Mouse (Mus musculus) 3T3-L1 (cell line): ENCODE results near the gene Mrln.

ENCODE experiments used
- DNase-seq: peaks from one replicate; pipeline ENCODE4 v3.0.0-alpha.2; 2015; ENCODE audit warnings: low read depth, low spot score

Mrln gene

DNA sequence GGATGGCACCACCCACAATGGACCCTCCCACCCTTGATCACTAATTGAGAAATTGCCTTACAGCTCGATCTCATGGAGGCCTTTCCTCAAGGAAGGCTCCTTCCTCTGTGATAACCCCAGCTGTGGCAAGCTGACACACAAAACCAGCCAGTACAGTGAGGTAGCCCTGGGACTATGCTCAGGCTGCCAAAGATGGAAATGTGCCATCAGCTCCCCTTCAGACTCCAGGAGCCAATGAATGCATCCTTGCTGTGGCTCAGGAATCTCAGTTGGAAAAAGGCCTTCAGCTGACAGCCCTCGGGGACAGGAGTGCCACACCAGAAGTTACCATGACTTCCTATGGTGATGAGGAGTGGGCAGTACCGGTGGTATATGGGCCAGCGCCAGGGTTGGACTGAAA, 50.2 kb downstream of the Mrln start:
- no peak for DNase-seq

DNA sequence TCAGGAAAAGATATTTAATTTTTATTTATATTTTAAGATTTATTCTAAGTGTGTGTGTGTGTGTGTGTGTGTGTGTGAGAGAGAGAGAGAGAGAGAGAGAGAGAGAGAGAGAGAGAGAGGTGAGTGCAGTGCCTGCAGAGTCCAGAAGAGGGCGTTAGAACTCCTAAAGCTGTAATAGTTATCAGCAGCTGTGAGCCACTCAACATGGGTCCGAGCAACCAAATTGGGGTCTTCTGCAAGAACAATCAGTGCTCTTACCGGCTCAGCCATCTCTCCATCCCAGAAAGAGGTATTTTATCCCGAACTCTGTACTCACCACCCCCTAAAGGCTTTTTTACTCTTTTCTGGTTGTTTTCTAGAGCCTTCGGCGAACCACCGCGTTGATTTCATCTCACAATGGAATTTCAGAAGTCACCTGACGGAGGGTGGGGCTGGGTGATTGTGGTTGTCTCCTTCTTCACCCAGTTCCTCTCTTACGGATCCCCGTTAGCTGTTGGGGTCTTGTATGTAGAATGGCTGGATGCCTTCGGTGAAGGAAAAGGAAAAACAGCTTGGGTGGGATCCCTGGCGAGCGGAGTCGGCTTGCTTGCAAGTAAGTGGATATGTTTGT, 51.2 kb downstream of the Mrln start:
- DNase-seq: no peak

DNA sequence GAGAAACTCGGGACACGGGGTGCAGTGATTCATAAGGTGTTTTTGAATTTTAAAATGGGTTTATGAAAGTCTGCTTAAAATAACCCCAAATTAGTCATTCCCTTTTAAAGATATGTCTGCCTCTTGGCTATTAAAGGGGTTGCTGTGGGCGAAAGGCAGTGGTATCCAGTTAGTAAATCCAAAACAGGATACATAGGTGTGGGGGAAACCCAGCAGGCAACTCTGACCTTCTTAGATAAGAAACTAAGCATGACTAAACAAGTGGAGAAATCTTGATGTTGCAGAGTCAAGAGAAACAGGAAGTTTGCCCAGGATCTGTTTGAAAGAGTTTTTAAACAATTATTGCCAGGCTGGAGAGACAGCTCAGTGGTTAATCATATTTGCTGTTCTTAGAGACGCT, 52.6 kb downstream of the Mrln start:
- no peak for DNase-seq

DNA sequence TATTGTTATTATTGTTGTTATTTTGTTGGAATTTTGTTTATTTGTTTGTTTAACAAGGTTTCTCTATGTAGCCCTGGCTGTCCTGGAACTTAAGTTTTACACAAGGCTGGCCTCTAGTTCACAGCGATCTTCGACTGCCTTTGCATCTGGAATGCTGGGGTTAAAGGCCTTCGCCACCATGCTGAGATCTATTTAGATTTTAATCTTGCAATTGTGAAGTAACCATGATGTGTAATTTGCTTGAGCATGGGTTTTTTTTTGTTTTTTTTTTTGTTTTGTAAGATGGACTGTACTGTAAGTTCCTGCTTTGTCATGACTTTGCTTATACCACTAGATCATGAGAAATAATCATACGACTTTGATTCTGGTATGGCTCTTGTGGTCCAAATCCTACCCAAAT, 56.4 kb downstream of the Mrln start:
- no peak for DNase-seq

DNA sequence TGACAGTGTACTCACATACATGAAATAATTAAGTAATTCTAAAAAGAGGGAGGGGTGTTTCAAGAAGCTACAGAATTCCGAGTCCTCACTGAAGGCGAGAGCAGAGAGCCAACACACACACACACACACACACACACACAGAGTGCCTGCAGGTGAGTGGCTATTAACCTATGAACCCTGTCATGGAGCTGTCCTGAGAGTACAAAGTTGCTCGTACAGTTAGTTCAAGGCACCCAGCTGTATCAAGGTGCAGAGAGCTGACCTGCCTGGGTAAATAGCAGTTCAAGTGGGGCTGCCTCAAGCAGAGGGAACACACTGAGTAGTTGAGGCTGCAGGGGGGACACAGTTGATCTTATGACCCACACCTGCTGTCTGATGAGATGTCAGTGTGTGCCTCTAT, 57.6 kb downstream of the Mrln start:
- DNase-seq: no peak

DNA sequence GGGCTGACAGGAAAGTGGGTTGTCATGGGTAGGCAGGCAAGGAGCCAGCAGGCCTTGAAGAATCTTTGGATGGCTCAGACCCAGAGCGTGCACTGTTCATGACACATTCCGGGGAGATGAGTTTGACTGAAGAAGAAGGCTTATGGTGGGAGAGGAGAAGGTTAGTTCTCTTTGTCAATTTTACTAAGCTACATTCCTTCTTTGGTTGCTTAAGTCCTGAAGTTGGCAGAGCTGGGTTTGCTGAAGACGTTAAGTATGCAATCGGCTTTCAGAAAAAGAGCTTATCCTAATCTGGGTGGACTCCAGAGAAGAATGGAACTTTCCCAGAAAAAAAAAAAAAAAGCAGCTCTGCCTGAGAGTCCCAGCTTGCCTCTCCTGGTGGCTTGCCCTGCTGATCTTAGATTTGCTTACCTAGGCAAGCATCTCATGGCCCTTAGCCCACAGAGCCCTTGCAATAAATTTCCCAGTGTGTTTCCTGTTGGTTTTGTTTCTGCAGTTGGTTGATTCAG, 59.3 kb downstream of the Mrln start:
- DNase-seq: peak; percentile 15

DNA sequence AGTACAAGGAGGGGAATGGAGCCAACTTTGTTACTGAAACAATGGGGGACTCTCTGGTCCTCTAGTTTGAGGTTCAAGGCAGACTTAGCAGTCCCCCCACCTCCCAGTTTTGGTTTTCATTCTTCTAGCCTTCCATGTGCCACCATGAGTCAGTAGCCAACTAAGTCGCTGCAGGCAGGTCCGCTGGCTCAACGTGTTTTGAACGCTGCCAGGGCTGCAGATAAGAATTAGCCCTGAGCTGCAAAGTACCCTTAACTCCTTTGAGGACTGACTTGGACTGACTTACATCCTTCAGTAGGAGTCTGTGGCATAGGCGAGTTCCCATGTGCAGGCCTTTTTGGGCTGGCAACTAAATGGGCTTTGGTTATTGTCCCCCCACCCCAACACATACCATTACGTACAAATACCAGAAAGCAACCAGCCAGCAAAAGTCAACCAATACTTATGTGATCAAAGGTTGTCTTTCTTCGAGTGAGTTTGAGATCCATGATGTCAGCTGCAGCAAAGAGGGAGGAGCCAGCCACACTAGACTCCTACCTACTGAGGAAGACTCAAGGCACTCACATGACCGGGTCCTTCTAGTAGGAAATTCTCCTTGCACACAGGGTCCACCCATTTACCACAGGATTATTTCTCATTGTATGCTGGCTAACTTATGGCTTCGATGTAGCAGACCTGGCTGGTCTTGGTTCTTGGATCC, 60.0 kb downstream of the Mrln start:
- DNase-seq: no peak

DNA sequence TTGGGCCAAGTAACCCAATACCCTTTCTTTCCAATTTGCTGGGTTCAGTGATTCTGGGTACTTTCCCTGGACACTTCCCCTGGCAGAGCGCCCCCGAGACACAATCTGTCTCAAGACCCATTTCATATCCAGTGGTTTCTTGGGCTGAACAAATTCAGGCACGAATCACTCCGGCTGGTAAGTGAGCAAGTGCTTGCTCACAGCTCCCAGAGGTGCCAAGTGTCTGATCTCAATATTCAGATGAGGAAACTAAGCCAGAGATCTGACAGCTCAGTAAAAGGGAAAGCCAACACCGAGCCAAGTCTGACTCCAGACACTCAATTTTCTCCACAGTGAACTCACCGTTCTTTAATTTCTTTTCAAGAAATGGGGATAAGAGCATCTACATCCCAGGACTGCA, 62.0 kb downstream of the Mrln start:
- DNase-seq: peak; percentile 73

DNA sequence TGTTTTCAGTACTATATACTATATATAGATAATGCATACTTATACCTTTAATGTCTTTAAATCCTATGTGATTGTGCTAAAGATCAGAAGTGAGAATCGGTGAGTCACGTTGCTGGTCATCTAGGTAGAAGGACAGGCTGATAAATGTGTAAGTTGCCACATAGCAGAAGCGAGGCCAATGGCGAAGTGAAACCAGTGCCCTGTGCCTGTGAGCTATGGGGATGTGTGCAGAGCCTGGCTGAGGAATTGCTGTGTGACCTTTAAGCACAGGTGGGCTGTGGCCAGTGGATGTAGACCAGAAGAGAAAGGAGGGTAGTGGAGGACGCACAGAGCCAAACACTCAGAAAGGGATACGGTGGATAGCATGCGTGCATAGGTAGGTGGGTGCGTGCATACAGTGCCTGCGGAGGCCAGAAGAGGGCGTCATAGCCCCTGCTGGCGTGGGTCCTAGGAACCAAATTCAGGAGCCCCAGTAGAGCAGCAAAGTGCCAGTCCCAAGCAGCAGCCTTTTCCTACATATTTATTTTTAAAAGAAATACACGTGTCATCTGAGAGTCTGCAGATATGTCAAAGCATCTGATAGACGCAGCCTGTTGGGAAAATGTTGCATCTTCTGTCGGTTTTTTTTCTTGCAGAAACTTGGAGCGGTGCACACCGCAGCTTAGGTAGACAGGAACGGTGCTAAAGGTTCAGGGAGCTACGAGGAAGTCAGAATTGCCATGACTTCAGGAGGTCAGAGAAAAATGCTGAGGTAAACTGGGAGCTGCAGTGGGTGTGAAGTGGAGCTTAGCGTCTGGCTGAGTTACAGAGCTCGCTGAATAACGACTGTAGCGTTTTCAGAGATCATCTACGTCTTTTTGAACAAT, 64.3 kb downstream of the Mrln start:
- DNase-seq: no peak
